Mouse (Mus musculus): ENCODE measurements at regions not wholly inside any gene's neighbourhood (a gene's known extent, or its start where the extent isn't known, plus 50 kb on each side); places are given as distances from the start of the nearest gene placed in this dataset.

GRCm38 (mm10) chr11:79777988-79778387 lies 184.2 kb downstream of the Utp6 start:
- in situ Hi-C loops (cut with MboI; ENCODE audit: low pct_unique_long_range_greater_than_20kb in 1 of 2, low sequenced_read_pairs in 2 of 2, unreplicated experiment in 1 of 2): loop anchor here in 1 of 2 experiments (5.0 kb wide), 1 partner anchor 71 kb away; no protein-coding TSS in a partner anchor

GRCm38 (mm10) chr11:79776577-79776976 lies 185.6 kb downstream of the Rab11fip4 start:
- in situ Hi-C loops (cut with MboI; ENCODE audit: low pct_unique_long_range_greater_than_20kb in 1 of 2, low sequenced_read_pairs in 2 of 2, unreplicated experiment in 1 of 2): loop anchor here in 1 of 2 experiments (5.0 kb wide), 1 partner anchor 69 kb away; no protein-coding TSS in a partner anchor

DNA sequence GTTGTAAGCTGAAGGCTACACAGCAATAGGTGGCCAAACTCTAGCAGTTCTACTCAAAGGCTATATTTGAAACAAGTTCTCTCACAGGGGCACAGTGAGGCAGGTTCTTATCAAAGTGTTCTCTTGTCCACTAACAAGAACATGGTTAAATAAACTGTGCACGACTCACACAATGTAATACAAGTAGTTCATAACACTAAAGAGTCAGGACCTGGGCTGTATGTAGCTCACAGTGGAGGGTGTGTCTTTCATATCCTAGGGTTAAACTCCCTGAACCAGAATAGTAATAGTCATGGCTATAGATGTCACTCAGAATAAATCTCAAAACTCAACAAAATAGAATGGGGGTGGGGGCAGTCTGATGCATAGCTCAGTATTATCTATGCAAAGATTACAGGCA lies 182.7 kb downstream of the Rab11fip4 start:
- in situ Hi-C loops (cut with MboI; ENCODE audit: low pct_unique_long_range_greater_than_20kb in 1 of 2, low sequenced_read_pairs in 2 of 2, unreplicated experiment in 1 of 2): no loop called here

DNA sequence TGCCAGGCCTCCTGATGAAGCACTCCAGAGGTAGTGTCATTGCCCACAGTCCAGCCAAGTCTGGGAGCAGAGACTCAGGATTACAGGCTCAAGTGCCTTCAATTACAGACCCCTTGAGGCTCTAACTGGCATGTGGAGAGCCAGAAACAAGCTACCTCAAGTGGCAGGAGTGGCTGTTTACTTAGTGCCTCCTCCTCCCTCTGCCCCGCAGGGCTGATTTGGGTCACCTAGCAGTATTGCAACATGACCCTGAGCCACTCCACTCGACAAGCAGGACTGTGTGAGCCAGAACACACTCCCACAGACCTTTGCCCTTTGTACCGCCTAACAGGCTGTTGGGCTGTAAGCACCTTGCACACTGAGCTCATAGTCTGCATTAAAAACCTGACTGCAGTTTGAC lies 180.4 kb downstream of the Rab11fip4 start:
- in situ Hi-C loops (cut with MboI; ENCODE audit: low pct_unique_long_range_greater_than_20kb in 1 of 2, low sequenced_read_pairs in 2 of 2, unreplicated experiment in 1 of 2): no loop called here

GRCm38 (mm10) chr11:79767111-79767510 lies 176.1 kb downstream of the Rab11fip4 start:
- in situ Hi-C loops (cut with MboI; ENCODE audit: low pct_unique_long_range_greater_than_20kb in 1 of 2, low sequenced_read_pairs in 2 of 2, unreplicated experiment in 1 of 2): no loop called here

GRCm38 (mm10) chr11:79766036-79766435 lies 175.0 kb downstream of the Rab11fip4 start:
- in situ Hi-C loops (cut with MboI; ENCODE audit: low pct_unique_long_range_greater_than_20kb in 1 of 2, low sequenced_read_pairs in 2 of 2, unreplicated experiment in 1 of 2): no loop called here

- in situ Hi-C loops (cut with MboI; ENCODE audit: low pct_unique_long_range_greater_than_20kb in 1 of 2, low sequenced_read_pairs in 2 of 2, unreplicated experiment in 1 of 2): no loop called here
Measured at GRCm38 (mm10) chr11:79765396-79765795, 174.4 kb downstream of the Rab11fip4 start.

- in situ Hi-C loops (cut with MboI; ENCODE audit: low pct_unique_long_range_greater_than_20kb in 1 of 2, low sequenced_read_pairs in 2 of 2, unreplicated experiment in 1 of 2): no loop called here
Measured at GRCm38 (mm10) chr11:79764026-79764425, 173.0 kb downstream of the Rab11fip4 start.

GRCm38 (mm10) chr11:79762654-79763053 lies 171.6 kb downstream of the Rab11fip4 start:
- in situ Hi-C loops (cut with MboI; ENCODE audit: low pct_unique_long_range_greater_than_20kb in 1 of 2, low sequenced_read_pairs in 2 of 2, unreplicated experiment in 1 of 2): no loop called here

GRCm38 (mm10) chr11:79762027-79762426 lies 171.0 kb downstream of the Rab11fip4 start:
- in situ Hi-C loops (cut with MboI; ENCODE audit: low pct_unique_long_range_greater_than_20kb in 1 of 2, low sequenced_read_pairs in 2 of 2, unreplicated experiment in 1 of 2): no loop called here

- in situ Hi-C loops (cut with MboI; ENCODE audit: low pct_unique_long_range_greater_than_20kb in 1 of 2, low sequenced_read_pairs in 2 of 2, unreplicated experiment in 1 of 2): no loop called here
Measured at GRCm38 (mm10) chr11:79760533-79760932, 169.5 kb downstream of the Rab11fip4 start.

DNA sequence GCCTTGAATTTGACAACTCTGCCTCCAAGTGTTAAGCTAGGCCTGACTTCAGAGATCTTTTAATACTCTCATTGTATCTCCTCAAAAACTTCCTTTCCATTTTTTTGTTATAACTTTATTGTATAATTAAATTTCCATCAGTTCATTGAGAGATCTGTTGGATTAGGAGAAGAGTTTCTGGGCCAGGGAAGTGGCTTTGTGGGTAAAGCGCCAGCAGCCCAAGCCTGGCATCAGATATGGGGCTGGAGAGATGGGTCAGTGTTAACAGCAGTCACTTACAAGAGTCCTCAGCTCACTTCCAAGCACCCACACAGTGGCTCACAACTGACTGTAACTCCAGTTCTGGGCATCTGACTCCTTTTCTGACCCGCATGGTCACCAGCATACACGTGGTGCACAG lies 167.3 kb downstream of the Rab11fip4 start:
- in situ Hi-C loops (cut with MboI; ENCODE audit: low pct_unique_long_range_greater_than_20kb in 1 of 2, low sequenced_read_pairs in 2 of 2, unreplicated experiment in 1 of 2): no loop called here

DNA sequence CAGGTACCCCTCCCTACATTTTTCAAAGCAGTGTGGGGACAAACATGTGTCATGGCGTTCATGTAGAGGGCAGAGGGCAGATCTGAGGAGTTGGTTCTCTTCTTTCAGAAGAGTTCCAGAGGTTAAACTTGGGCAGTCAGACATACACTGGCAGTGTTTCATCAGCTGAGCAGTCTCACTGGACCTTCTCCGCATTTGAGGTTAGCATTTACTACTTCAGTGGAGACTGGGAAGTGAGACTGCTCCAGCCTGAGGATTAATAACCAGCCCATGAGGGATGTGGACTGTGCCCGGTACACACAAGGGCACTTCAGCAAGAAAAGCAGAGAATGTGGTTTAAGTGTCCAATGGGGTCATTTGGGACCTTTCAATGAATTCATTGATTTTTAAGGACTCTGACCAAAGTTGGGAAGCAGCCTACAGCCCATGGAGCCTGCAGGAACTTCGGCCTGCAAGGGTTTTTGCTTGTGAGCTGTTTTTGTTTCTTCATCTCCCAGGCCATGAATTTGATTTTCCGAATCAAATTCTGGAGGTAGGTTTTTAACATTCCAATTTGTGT lies 166.6 kb downstream of the Rab11fip4 start:
- in situ Hi-C loops (cut with MboI; ENCODE audit: low pct_unique_long_range_greater_than_20kb in 1 of 2, low sequenced_read_pairs in 2 of 2, unreplicated experiment in 1 of 2): no loop called here

GRCm38 (mm10) chr11:79756305-79756846 lies 165.4 kb downstream of the Rab11fip4 start:
- in situ Hi-C loops (cut with MboI; ENCODE audit: low pct_unique_long_range_greater_than_20kb in 1 of 2, low sequenced_read_pairs in 2 of 2, unreplicated experiment in 1 of 2): no loop called here

GRCm38 (mm10) chr11:79753491-79753890 lies 162.5 kb downstream of the Rab11fip4 start:
- in situ Hi-C loops (cut with MboI; ENCODE audit: low pct_unique_long_range_greater_than_20kb in 1 of 2, low sequenced_read_pairs in 2 of 2, unreplicated experiment in 1 of 2): no loop called here

DNA sequence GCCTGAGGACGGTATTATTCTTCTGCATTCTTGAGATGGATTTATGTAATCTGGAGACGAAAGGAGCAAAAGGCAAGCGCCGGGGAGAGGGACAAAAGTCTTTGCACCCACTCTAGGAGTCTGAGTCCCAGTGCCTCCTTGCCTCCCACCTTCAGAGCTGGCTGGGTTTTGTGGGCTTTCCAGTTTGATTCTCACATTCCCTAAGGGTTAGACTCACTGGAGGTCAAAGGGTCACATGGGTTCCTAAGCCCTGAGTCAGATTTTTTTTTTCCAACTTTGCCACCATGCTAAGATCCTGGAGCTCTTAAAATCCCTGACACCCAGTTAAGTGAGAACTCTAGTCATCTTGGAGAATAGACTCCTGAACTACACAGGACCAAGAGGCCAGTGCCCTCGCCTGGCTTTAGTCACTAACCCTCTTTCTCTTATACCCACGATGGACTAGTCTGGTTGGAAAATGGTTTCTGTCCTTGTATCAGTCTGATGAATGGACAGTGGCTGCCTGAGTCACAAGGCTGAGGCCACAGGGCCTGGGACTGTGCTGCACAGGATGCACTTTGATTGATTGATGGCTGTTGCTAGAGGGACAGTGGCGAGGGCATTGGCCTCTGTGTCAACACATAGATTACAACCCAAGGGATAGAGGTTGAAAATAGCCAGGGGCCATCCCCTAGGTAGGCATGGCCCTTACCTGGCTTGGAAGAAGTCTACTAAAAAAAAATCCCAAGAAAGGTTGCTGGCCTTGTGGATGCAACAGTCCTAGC lies 161.9 kb downstream of the Rab11fip4 start:
- in situ Hi-C loops (cut with MboI; ENCODE audit: low pct_unique_long_range_greater_than_20kb in 1 of 2, low sequenced_read_pairs in 2 of 2, unreplicated experiment in 1 of 2): no loop called here

GRCm38 (mm10) chr11:79751751-79752716 lies 161.0 kb downstream of the Rab11fip4 start:
- in situ Hi-C loops (cut with MboI; ENCODE audit: low pct_unique_long_range_greater_than_20kb in 1 of 2, low sequenced_read_pairs in 2 of 2, unreplicated experiment in 1 of 2): no loop called here

DNA sequence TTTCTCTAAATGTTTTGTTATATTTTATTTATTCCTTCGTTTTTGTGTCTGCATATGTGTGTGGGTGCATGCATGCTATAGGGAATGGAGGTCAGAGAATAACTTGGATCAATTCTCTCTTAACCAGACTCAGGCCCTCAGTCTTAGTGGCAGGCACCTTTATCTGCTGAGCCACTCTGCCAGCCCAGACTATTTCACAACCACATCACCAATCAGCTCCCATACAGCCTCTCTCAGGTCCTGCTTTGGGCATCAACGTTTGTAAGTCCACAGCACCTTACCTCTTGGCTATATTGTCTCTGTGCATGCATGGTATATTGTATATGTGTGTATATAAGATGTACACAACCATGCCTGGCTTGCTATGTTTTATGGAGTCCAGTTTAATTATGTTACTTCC lies 159.9 kb downstream of the Rab11fip4 start:
- in situ Hi-C loops (cut with MboI; ENCODE audit: low pct_unique_long_range_greater_than_20kb in 1 of 2, low sequenced_read_pairs in 2 of 2, unreplicated experiment in 1 of 2): no loop called here

All from mouse embryonic stem cell (cell line).